Mouse (Mus musculus): ENCODE measurements at regions not wholly inside any gene's neighbourhood (a gene's known extent, or its start where the extent isn't known, plus 50 kb on each side); places are given as distances from the start of the nearest gene placed in this dataset.

- ATAC-seq (replicated peaks in 1 of 2; ENCODE audit: insufficient read depth in 1 of 2, low FRiP score in 2 of 2, low TSS enrichment in 1 of 2, low read depth in 1 of 2, poor library complexity in 2 of 2, severe bottlenecking in 2 of 2), result no peak
These were observed 309.2 kb upstream of the Zdhhc25 start for GRCm38 (mm10) chr15:88290740-88291363.

- no peak for ATAC-seq (replicated peaks in 1 of 2; ENCODE audit: insufficient read depth in 1 of 2, low FRiP score in 2 of 2, low TSS enrichment in 1 of 2, low read depth in 1 of 2, poor library complexity in 2 of 2, severe bottlenecking in 2 of 2)
These were observed 301.0 kb upstream of the Zdhhc25 start for GRCm38 (mm10) chr15:88299061-88299460.

GRCm38 (mm10) chr15:88311158-88311557 is 288.9 kb upstream of the Zdhhc25 start:
- ATAC-seq (replicated peaks in 1 of 2; ENCODE audit: insufficient read depth in 1 of 2, low FRiP score in 2 of 2, low TSS enrichment in 1 of 2, low read depth in 1 of 2, poor library complexity in 2 of 2, severe bottlenecking in 2 of 2), result no peak

- ATAC-seq (replicated peaks in 1 of 2; ENCODE audit: insufficient read depth in 1 of 2, low FRiP score in 2 of 2, low TSS enrichment in 1 of 2, low read depth in 1 of 2, poor library complexity in 2 of 2, severe bottlenecking in 2 of 2), result no peak
These were observed 285.2 kb upstream of the Zdhhc25 start for GRCm38 (mm10) chr15:88314810-88315459.

GRCm38 (mm10) chr15:88318048-88318447 is 282.1 kb upstream of the Zdhhc25 start:
- no peak for ATAC-seq (replicated peaks in 1 of 2; ENCODE audit: insufficient read depth in 1 of 2, low FRiP score in 2 of 2, low TSS enrichment in 1 of 2, low read depth in 1 of 2, poor library complexity in 2 of 2, severe bottlenecking in 2 of 2)

GRCm38 (mm10) chr15:88319527-88319926 is 280.6 kb upstream of the Zdhhc25 start:
- ATAC-seq (replicated peaks in 1 of 2; ENCODE audit: insufficient read depth in 1 of 2, low FRiP score in 2 of 2, low TSS enrichment in 1 of 2, low read depth in 1 of 2, poor library complexity in 2 of 2, severe bottlenecking in 2 of 2), result no peak

- no peak for ATAC-seq (replicated peaks in 1 of 2; ENCODE audit: insufficient read depth in 1 of 2, low FRiP score in 2 of 2, low TSS enrichment in 1 of 2, low read depth in 1 of 2, poor library complexity in 2 of 2, severe bottlenecking in 2 of 2)
These were observed 276.3 kb upstream of the Zdhhc25 start for GRCm38 (mm10) chr15:88323584-88324375.

- no peak for ATAC-seq (replicated peaks in 1 of 2; ENCODE audit: insufficient read depth in 1 of 2, low FRiP score in 2 of 2, low TSS enrichment in 1 of 2, low read depth in 1 of 2, poor library complexity in 2 of 2, severe bottlenecking in 2 of 2)
These were observed 275.0 kb upstream of the Zdhhc25 start for GRCm38 (mm10) chr15:88325108-88325507.

- ATAC-seq (replicated peaks in 1 of 2; ENCODE audit: insufficient read depth in 1 of 2, low FRiP score in 2 of 2, low TSS enrichment in 1 of 2, low read depth in 1 of 2, poor library complexity in 2 of 2, severe bottlenecking in 2 of 2), result no peak
These were observed 246.9 kb upstream of the Zdhhc25 start for GRCm38 (mm10) chr15:88353206-88353605.

GRCm38 (mm10) chr15:88360375-88361035 is 239.6 kb upstream of the Zdhhc25 start:
- ATAC-seq (replicated peaks in 1 of 2; ENCODE audit: insufficient read depth in 1 of 2, low FRiP score in 2 of 2, low TSS enrichment in 1 of 2, low read depth in 1 of 2, poor library complexity in 2 of 2, severe bottlenecking in 2 of 2), result no peak

GRCm38 (mm10) chr15:88361351-88361750 is 238.8 kb upstream of the Zdhhc25 start:
- ATAC-seq (replicated peaks in 1 of 2; ENCODE audit: insufficient read depth in 1 of 2, low FRiP score in 2 of 2, low TSS enrichment in 1 of 2, low read depth in 1 of 2, poor library complexity in 2 of 2, severe bottlenecking in 2 of 2), result no peak

GRCm38 (mm10) chr15:88362966-88363365 is 237.1 kb upstream of the Zdhhc25 start:
- ATAC-seq (replicated peaks in 1 of 2; ENCODE audit: insufficient read depth in 1 of 2, low FRiP score in 2 of 2, low TSS enrichment in 1 of 2, low read depth in 1 of 2, poor library complexity in 2 of 2, severe bottlenecking in 2 of 2), result no peak

GRCm38 (mm10) chr15:88370366-88370765 is 229.7 kb upstream of the Zdhhc25 start:
- no peak for ATAC-seq (replicated peaks in 1 of 2; ENCODE audit: insufficient read depth in 1 of 2, low FRiP score in 2 of 2, low TSS enrichment in 1 of 2, low read depth in 1 of 2, poor library complexity in 2 of 2, severe bottlenecking in 2 of 2)

GRCm38 (mm10) chr15:88372039-88372438 is 228.1 kb upstream of the Zdhhc25 start:
- no peak for ATAC-seq (replicated peaks in 1 of 2; ENCODE audit: insufficient read depth in 1 of 2, low FRiP score in 2 of 2, low TSS enrichment in 1 of 2, low read depth in 1 of 2, poor library complexity in 2 of 2, severe bottlenecking in 2 of 2)

- no peak for ATAC-seq (replicated peaks in 1 of 2; ENCODE audit: insufficient read depth in 1 of 2, low FRiP score in 2 of 2, low TSS enrichment in 1 of 2, low read depth in 1 of 2, poor library complexity in 2 of 2, severe bottlenecking in 2 of 2)
These were observed 226.2 kb upstream of the Zdhhc25 start for GRCm38 (mm10) chr15:88373923-88374322.

GRCm38 (mm10) chr15:88379342-88379741 is 220.8 kb upstream of the Zdhhc25 start:
- ATAC-seq (replicated peaks in 1 of 2; ENCODE audit: insufficient read depth in 1 of 2, low FRiP score in 2 of 2, low TSS enrichment in 1 of 2, low read depth in 1 of 2, poor library complexity in 2 of 2, severe bottlenecking in 2 of 2), result no peak

GRCm38 (mm10) chr15:88379951-88380623 is 220.0 kb upstream of the Zdhhc25 start:
- no peak for ATAC-seq (replicated peaks in 1 of 2; ENCODE audit: insufficient read depth in 1 of 2, low FRiP score in 2 of 2, low TSS enrichment in 1 of 2, low read depth in 1 of 2, poor library complexity in 2 of 2, severe bottlenecking in 2 of 2)

Measured in hematopoietic stem cell, adult 5-6 weeks (primary cell).